Mouse (Mus musculus): ENCODE measurements around the gene Tgfb1i1. TPM values are rescaled to one million over a fixed set of nuclear protein-coding genes. Genes with fewer than 3 reads are reported as not detected.

The Tgfb1i1 gene
- total RNA-seq, 2 experiments from 2014 or later, result 0.96 TPM; not detected in 1

GRCm38 (mm10) chr7:128282532-128283244 is 36.1 kb downstream of the Tgfb1i1 start:
- no peak for ATAC-seq (replicated peaks; ENCODE audit: low FRiP score, poor library complexity, severe bottlenecking)

DNA sequence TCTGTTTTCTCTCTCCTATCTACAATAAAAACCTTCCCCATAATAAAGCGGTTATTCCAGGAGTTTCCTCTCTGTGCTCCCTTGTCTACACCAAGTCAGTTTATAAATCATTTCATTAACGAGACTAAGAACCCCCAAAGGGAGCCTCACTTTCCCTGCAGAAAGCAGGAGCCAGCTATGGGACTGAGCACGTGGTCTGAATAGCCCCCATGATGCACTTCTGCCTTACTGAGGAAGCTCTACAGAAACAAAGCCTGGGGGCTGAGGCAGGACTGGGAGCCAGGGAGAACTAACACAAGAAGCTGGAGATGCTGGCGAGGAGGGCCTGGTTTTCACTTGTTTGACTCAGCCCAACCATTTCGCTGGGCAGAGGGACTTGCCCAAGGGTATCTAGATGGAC is 37.4 kb downstream of the Tgfb1i1 start:
- ATAC-seq (replicated peaks; ENCODE audit: low FRiP score, poor library complexity, severe bottlenecking), result no peak

DNA sequence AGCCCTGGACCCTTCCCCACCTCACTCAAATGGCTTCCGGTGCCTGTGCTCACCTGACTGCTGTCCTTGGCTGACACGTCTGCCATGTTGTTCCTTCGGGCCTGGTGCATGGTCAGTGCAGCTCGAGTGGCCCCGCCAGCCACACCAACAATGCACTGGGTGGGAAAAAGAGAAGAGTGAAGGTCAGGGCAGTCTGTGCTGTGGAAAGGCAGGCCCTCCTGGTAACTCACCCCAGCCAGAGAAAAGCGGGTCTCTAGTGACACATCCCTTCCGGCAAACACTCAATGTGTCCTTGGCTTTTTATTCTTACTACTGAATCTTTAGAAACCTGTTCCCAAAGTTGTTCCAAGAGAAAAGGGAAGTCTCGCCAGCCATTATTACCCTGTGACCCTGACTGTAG is 38.4 kb downstream of the Tgfb1i1 start:
- no peak for ATAC-seq (replicated peaks; ENCODE audit: low FRiP score, poor library complexity, severe bottlenecking)

DNA sequence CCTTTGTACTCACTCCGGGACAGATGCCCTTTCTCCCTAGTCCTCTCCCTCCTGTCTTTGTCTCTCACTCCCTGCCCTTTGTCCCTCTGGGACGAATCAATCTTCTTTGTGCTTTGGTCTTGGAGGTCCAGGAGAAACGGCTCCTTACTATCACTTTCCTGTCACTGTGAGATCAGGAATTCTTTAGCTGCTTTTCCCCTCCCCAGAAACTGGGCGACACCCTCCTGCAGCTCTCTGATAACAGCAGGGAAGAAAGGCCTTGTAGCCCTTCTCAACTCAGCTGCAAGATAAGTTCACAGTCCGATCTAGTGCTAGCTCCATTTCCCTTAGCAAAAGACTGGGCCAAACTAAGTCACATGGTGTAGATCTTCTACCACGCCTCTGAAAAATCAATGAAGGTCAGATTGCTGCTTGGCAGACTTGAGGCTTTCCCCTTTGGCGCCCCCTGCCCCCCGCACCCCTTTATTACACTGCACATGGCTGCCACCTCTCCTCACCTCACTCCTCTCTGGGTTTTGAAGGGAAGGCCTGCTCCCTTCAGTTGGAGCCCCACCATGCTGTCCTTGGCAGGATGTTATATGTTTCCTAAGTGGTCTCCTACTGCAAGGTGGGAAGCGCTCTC is 42.4 kb downstream of the Tgfb1i1 start:
- peak; percentile 90 for ATAC-seq (replicated peaks; ENCODE audit: low FRiP score, poor library complexity, severe bottlenecking)

DNA sequence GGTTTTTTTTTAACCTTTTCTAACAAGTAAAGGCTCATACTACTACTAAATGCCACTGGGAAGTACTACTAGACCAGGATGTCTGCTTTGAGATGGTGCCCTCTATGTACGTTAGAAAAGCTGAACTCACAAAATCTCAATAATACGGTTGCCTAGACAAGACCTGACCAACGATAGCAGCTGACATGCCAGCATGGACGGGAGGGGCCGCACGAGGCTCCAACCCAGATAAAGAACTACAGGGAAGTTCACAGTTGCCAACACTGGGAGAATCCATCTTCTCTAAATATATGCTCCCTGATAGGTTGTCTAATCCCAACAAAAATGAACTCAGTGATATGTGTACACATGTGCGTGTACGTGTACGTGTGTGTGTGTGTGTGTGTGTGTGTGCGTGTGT is 48.2 kb downstream of the Tgfb1i1 start:
- ATAC-seq (replicated peaks; ENCODE audit: low FRiP score, poor library complexity, severe bottlenecking), result peak; percentile 30; the same call in 1 of the 2 replicates

DNA sequence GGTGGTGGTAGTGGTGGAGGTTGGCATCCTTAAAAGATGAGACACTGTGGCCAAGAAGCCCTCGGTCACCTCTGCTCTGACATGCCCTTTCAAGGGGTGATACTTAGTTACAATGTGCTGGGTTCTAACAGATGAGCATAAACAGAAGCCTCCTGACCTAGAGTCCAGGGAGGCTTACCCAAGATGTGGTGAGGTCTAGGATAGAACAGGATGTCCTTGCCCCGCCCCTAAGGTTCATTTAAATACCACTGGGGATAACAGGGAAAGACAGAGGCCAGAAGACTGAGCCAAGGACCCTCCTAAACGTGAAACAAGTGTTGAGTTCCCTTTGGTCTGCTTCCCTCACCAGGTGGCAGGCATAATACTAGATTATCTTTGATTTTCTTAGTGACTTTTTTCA is 49.9 kb downstream of the Tgfb1i1 start:
- ATAC-seq (replicated peaks; ENCODE audit: low FRiP score, poor library complexity, severe bottlenecking), result peak; percentile 41

DNA sequence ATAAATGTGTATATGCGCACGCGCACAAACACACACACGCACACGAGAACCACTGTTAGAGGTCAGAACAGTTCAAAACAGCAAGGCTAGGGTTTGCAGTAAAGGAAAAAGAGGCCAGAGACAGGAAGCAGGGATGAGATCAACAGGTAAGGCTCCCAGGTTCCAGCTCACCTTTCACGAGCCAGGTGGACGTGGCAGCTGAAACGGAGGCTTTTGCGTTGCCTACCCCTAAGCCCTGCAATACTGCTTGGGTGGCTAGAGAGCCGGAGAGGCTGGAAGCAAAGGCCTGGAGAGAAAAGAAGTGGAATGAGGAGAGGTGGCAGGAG is 50.6 kb downstream of the Tgfb1i1 start:
- peak; percentile 33 for ATAC-seq (replicated peaks; ENCODE audit: low FRiP score, poor library complexity, severe bottlenecking)

- peak; percentile 69 for ATAC-seq (replicated peaks; ENCODE audit: low FRiP score, poor library complexity, severe bottlenecking)
Observed at GRCm38 (mm10) chr7:128297617-128298480, 51.2 kb downstream of the Tgfb1i1 start, which contains the start of gene BC017158. Gene BC017158, minus strand, starts transcription at chr7:128298170.

GRCm38 (mm10) chr7:128298481-128299342 is 52.1 kb downstream of the Tgfb1i1 start:
- peak; percentile 43 for ATAC-seq (replicated peaks; ENCODE audit: low FRiP score, poor library complexity, severe bottlenecking)

DNA sequence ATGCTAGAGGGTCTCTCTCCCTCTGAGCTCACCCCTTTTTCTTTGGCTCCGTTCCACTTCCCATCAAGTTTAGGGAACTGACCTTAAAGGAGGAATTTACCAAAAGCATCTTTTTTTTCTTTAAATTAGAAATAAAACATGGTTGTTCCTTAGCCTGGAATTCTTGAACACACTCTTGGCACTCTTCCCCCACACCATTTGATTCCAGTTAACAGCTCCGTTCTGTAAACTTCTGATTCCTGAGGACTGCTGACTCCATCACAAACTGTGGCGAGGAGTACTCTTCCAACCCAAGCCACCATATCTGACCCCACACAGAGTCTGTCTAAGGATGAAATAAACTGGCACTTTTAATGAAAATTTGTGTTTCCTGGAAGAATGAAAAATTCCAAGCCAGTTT is 54.3 kb downstream of the Tgfb1i1 start:
- ATAC-seq (replicated peaks; ENCODE audit: low FRiP score, poor library complexity, severe bottlenecking), result no peak

DNA sequence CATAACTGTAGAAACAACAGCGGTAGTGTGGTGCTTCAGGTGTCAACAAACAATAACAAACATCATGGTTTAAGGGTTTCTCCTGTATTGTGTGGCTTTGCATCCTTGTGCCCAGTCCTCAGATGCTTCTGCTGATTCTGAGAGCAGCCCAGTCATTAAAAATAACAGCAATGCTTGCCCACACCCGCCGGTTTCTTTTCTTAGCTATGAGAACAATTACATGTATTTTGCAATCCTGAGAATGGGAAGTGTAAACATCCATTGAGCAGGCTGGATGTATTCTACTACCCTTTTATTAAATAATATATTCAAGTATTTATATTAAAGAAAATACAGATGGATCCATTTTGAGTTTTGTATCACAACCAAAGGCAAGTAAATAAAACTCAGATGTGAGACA is 55.5 kb downstream of the Tgfb1i1 start:
- ATAC-seq (replicated peaks; ENCODE audit: low FRiP score, poor library complexity, severe bottlenecking), result no peak

- ATAC-seq (replicated peaks; ENCODE audit: low FRiP score, poor library complexity, severe bottlenecking), result no peak
Observed at GRCm38 (mm10) chr7:128304198-128304597, 57.6 kb downstream of the Tgfb1i1 start.

DNA sequence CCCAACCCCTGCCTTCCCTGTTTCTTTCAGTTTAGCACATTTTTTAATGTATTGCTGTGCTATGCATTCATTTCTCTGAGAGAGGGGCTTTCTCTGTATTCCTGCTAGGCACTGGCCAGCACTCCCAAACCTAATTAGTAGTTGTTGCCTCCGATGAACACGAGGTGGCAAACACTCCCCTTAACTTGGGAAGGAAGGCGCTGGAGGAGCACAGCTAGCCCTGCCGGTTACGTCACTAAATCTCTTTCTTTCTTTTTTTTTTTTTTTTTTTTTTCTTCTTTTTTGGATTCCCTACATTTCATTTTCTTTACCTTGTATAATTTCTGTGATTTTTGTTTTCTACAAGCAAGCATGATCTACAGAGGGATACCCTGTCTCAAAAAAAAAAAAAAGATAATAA is 58.3 kb downstream of the Tgfb1i1 start:
- peak; percentile 78 for ATAC-seq (replicated peaks; ENCODE audit: low FRiP score, poor library complexity, severe bottlenecking)

Other genes starting within 250 kb of the Tgfb1i1 start
- gene Trim72, start 242.9 kb upstream of the Tgfb1i1 start, total RNA-seq (2015; ENCODE audit: low replicate concordance), result not detected in 2 replicates
- gene Trim72, start 242.9 kb upstream of the Tgfb1i1 start, total RNA-seq (2017; ENCODE audit: low replicate concordance), result not detected in 2 replicates
- gene Itgam, start 184.2 kb upstream of the Tgfb1i1 start, total RNA-seq (2015; ENCODE audit: low replicate concordance), result 44.6 and 47.6 TPM in 2 replicates
- gene Itgam, start 184.2 kb upstream of the Tgfb1i1 start, total RNA-seq (2017; ENCODE audit: low replicate concordance), result 46.6 and 54.4 TPM in 2 replicates
- not detected in 2 replicates for gene Gm49368, start 184.1 kb upstream of the Tgfb1i1 start, total RNA-seq (2015; ENCODE audit: low replicate concordance)
- gene Gm49368, start 184.1 kb upstream of the Tgfb1i1 start, total RNA-seq (2017; ENCODE audit: low replicate concordance), result not detected in 2 replicates
- gene Itgax, start 117.3 kb upstream of the Tgfb1i1 start, total RNA-seq (2015; ENCODE audit: low replicate concordance), result 0.21 and 0.38 TPM in 2 replicates
- gene Itgax, start 117.3 kb upstream of the Tgfb1i1 start, total RNA-seq (2017; ENCODE audit: low replicate concordance), result 1.4 and 1.5 TPM in 2 replicates
- 3.5 and 7.7 TPM in 2 replicates for gene Itgad, start 92.4 kb upstream of the Tgfb1i1 start, total RNA-seq (2015; ENCODE audit: low replicate concordance)
- 7.4 and 21.2 TPM in 2 replicates for gene Itgad, start 92.4 kb upstream of the Tgfb1i1 start, total RNA-seq (2017; ENCODE audit: low replicate concordance)
- gene Cox6a2, start 40.4 kb upstream of the Tgfb1i1 start, total RNA-seq (2015; ENCODE audit: low replicate concordance), result not detected in 2 replicates
- gene Cox6a2, start 40.4 kb upstream of the Tgfb1i1 start, total RNA-seq (2017; ENCODE audit: low replicate concordance), result 0.60 and 1.4 TPM in 2 replicates
- gene Armc5, start 9.5 kb upstream of the Tgfb1i1 start, total RNA-seq (2015; ENCODE audit: low replicate concordance), result 1.3 and 2.3 TPM in 2 replicates
- 2.2 and 4.0 TPM in 2 replicates for gene Armc5, start 9.5 kb upstream of the Tgfb1i1 start, total RNA-seq (2017; ENCODE audit: low replicate concordance)
- gene 9130023H24Rik, start 8.8 kb upstream of the Tgfb1i1 start, total RNA-seq (2015; ENCODE audit: low replicate concordance), result 1.7 and 3.3 TPM in 2 replicates
- 1.8 and 2.7 TPM in 2 replicates for gene 9130023H24Rik, start 8.8 kb upstream of the Tgfb1i1 start, total RNA-seq (2017; ENCODE audit: low replicate concordance)
- gene Slc5a2, start 18.8 kb downstream of the Tgfb1i1 start, total RNA-seq (2015; ENCODE audit: low replicate concordance), result not detected in 2 replicates
- gene Slc5a2, start 18.8 kb downstream of the Tgfb1i1 start, total RNA-seq (2017; ENCODE audit: low replicate concordance), result 0.85 TPM in 1 of 2 replicates, not detected in the other
- gene BC017158, start 51.4 kb downstream of the Tgfb1i1 start, total RNA-seq (2015; ENCODE audit: low replicate concordance), result 29.2 and 52.5 TPM in 2 replicates
- 41.7 and 56.7 TPM in 2 replicates for gene BC017158, start 51.4 kb downstream of the Tgfb1i1 start, total RNA-seq (2017; ENCODE audit: low replicate concordance)
- 21.9 and 24.5 TPM in 2 replicates for gene Rgs10, start 171.9 kb downstream of the Tgfb1i1 start, total RNA-seq (2015; ENCODE audit: low replicate concordance)
- 22.7 and 44.9 TPM in 2 replicates for gene Rgs10, start 171.9 kb downstream of the Tgfb1i1 start, total RNA-seq (2017; ENCODE audit: low replicate concordance)
- gene Tial1, start 214.9 kb downstream of the Tgfb1i1 start, total RNA-seq (2015; ENCODE audit: low replicate concordance), result 65.6 and 74.4 TPM in 2 replicates
- gene Tial1, start 214.9 kb downstream of the Tgfb1i1 start, total RNA-seq (2017; ENCODE audit: low replicate concordance), result 52.6 and 91.2 TPM in 2 replicates

All from erythroblast, adult 5-6 weeks (primary cell).